Comparison of ENCODE assay signal across 9 mouse cellular contexts in genomic region chr16:35110410-35111142, GRCm38 (mm10). TPM values are rescaled to one million over a fixed set of nuclear protein-coding genes. Genes with fewer than 3 reads are reported as not detected.
DNase-seq lines count a peak whose midpoint lies in the region; ATAC-seq and TF ChIP-seq lines count a peak whose summit lies in the region.
"Had no signal": no experiment of that assay in that cellular context is flagged by ENCODE, and none has a peak within 500 bp of the region (broad histone marks: within the 10 kb centered on the region; RNA-seq: fewer than 3 reads in every experiment).

No protein-coding gene starts in this region.

- TF ChIP-seq EP300 in CH12.LX (IDR thresholded peaks at IDR 0.05; ENCODE audit: low read length) = no peak

- no peaks in the 10 kb centered on the region for H3K27me3 ChIP-seq in CH12.LX (replicated peaks)
- no peaks in the 10 kb centered on the region for H3K27me3 ChIP-seq in forebrain, embryonic 11.5 days (ENCODE audit: control insufficient read depth, insufficient read depth, low read length)
- H3K27me3 ChIP-seq in heart, embryonic 16.5 days (ENCODE audit: control insufficient read depth, insufficient read depth, low read length) = no peaks in the 10 kb centered on the region
- H3K27me3 ChIP-seq: liver, embryonic 15.5 days had no signal

- no peak overlapping the region for H3K27ac ChIP-seq in CH12.LX (ENCODE audit: insufficient read depth, low read depth)
- no peak overlapping the region for H3K27ac ChIP-seq in forebrain, embryonic 11.5 days (ENCODE audit: low read depth, low read length)
- H3K27ac ChIP-seq in heart, embryonic 16.5 days (ENCODE audit: low read length) = peak overlapping the region; percentile 89
- H3K27ac ChIP-seq: liver, embryonic 15.5 days had no signal

- DNase-seq in CH12.LX (ENCODE audit: extremely low read depth) = peak; percentile 81
- DNase-seq in c-Kit-negative CD71-positive TER-119-positive erythroid progenitor cells, embryonic 14.5 days (ENCODE audit: low read depth, low spot score) = peak; percentile 37
- peak; percentile 93 for DNase-seq in forebrain, embryonic 11.5 days (ENCODE audit: low spot score)
- DNase-seq in kidney, postnatal 36 days = peak; percentile 71 to 89
- DNase-seq in lung, adult 18-20 months = peak; percentile 72 to 76
- peak; percentile 10 to 19 for DNase-seq in thymus, adult 18-20 months

- H3K9ac ChIP-seq in CH12.LX (ENCODE audit: insufficient read depth, low read depth) = no peak overlapping the region
- H3K9ac ChIP-seq in forebrain, embryonic 11.5 days (ENCODE audit: low read length) = no peak overlapping the region
- no peak overlapping the region for H3K9ac ChIP-seq in heart, embryonic 16.5 days (ENCODE audit: low read length)
- H3K9ac ChIP-seq: liver, embryonic 15.5 days had no signal

- H3K4me2 ChIP-seq in CH12.LX (ENCODE audit: insufficient read depth, low read depth, poor library complexity, severe bottlenecking) = no peak overlapping the region
- 0 out of 2 replicates have a peak overlapping the region, but pooled peaks have one; percentile 18 for H3K4me2 ChIP-seq in forebrain, embryonic 11.5 days (ENCODE audit: low read depth, low read length, severe bottlenecking)
- H3K4me2 ChIP-seq in heart, embryonic 16.5 days (ENCODE audit: low read depth, low read length) = peak overlapping the region; percentile 46
- H3K4me2 ChIP-seq: liver, embryonic 15.5 days had no signal

- TF ChIP-seq RAD21 in CH12.LX (IDR thresholded peaks at IDR 0.05; ENCODE audit: low read depth, low read length) = peak; percentile 95

- H3K79me2 ChIP-seq in CH12.LX (replicated peaks; ENCODE audit: control insufficient read depth, extremely low read depth, insufficient read depth, poor library complexity, severe bottlenecking) = no peaks in the 10 kb centered on the region

- no peaks in the 10 kb centered on the region for H3K9me3 ChIP-seq in CH12.LX (replicated peaks; ENCODE audit: low read length)
- H3K9me3 ChIP-seq in forebrain, embryonic 11.5 days (ENCODE audit: control insufficient read depth, low read length) = no peaks in the 10 kb centered on the region
- no peaks in the 10 kb centered on the region for H3K9me3 ChIP-seq in heart, embryonic 16.5 days (replicated peaks; ENCODE audit: control insufficient read depth, low read length)
- H3K9me3 ChIP-seq: liver, embryonic 15.5 days had no signal

- peak; percentile 94 to 98 for TF ChIP-seq CTCF in CH12.LX (conservative IDR thresholded peaks at IDR 0.05 in 1 of 2, IDR thresholded peaks at IDR 0.05 in 1 of 2; ENCODE audit: low read depth in 2 of 2, low read length in 2 of 2)

- 0 out of 2 replicates have a peak, but pooled peaks have one; percentile 24 for TF ChIP-seq POLR2A in CH12.LX (IDR thresholded peaks at IDR 0.05; ENCODE audit: low read depth, low read length)

- dilution Hi-C loops in CH12.LX (cut with MboI; ENCODE audit: extremely low pct_ligation_motif_present, extremely low pct_unique_long_range_greater_than_20kb, low sequenced_read_pairs) = no loop called here

- peaks cover 0 to 3% of the 10 kb centered on the region in 2 experiments; a peak in 1 of 4 replicates for H3K4me1 ChIP-seq in CH12.LX (ENCODE audit: control insufficient read depth in 1 of 2, insufficient read depth in 2 of 2)
- H3K4me1 ChIP-seq in forebrain, embryonic 11.5 days (replicated peaks; ENCODE audit: control insufficient read depth, insufficient read depth, low read length) = peaks cover 3% of the 10 kb centered on the region; the same call in 1 of the 2 replicates
- H3K4me1 ChIP-seq in heart, embryonic 16.5 days (ENCODE audit: control insufficient read depth, insufficient read depth, low read length) = peaks cover 23% of the 10 kb centered on the region
- H3K4me1 ChIP-seq: liver, embryonic 15.5 days had no signal

- in situ Hi-C loops in CH12.LX (cut with MboI; ENCODE audit: low pct_ligation_motif_present, low pct_unique_long_range_greater_than_20kb, low sequenced_read_pairs) = loop anchor here (5.0 kb wide), 1 partner anchor 157 kb away; no protein-coding TSS in a partner anchor

- WGBS in forebrain, embryonic 11.5 days = 35% methylated on average over 10 of the region's 10 CpGs
- 24% methylated on average over 10 of the region's 10 CpGs for WGBS in heart, embryonic 16.5 days

- no peak overlapping the region for H3K4me3 ChIP-seq in CH12.LX (replicated peaks in 1 of 3; ENCODE audit: low read depth in 2 of 3, low read length in 2 of 3, poor library complexity in 1 of 3)
- H3K4me3 ChIP-seq in forebrain, embryonic 11.5 days (ENCODE audit: low read depth, low read length) = no peak overlapping the region
- no peak overlapping the region for H3K4me3 ChIP-seq in heart, embryonic 16.5 days (ENCODE audit: low read length)
- H3K4me3 ChIP-seq: liver, embryonic 15.5 days had no signal

- peaks cover 18 to 42% of the 10 kb centered on the region in 2 experiments for H3K36me3 ChIP-seq in CH12.LX (replicated peaks in 1 of 2; ENCODE audit: control insufficient read depth in 1 of 2, insufficient read depth in 1 of 2, low read length in 1 of 2)
- no peaks in the 10 kb centered on the region for H3K36me3 ChIP-seq in forebrain, embryonic 11.5 days (ENCODE audit: control insufficient read depth, insufficient read depth, low read length)
- H3K36me3 ChIP-seq in heart, embryonic 16.5 days (ENCODE audit: control insufficient read depth, insufficient read depth) = no peaks in the 10 kb centered on the region

- ATAC-seq in forebrain, embryonic 11.5 days (replicated peaks; ENCODE audit: low FRiP score) = peak; percentile 91
- ATAC-seq in heart, embryonic 16.5 days (replicated peaks; ENCODE audit: extremely low read depth, insufficient read depth, low FRiP score) = peak; percentile 86
- peak; percentile 61 for ATAC-seq in neutrophil, adult 5-6 weeks (ENCODE audit: extremely low read depth, insufficient number of reproducible peaks, low FRiP score, poor library complexity, severe bottlenecking)

TF ChIP-seq in CH12.LX, 34 proteins besides CTCF, POLR2A, EP300 and RAD21:
- TF ChIP-seq ETS1 (conservative IDR thresholded peaks at IDR 0.05; ENCODE audit: low read depth, low read length) = no peak
- 0 out of 2 replicates have a peak, but pooled peaks have one; percentile 15 for TF ChIP-seq ELF1 (IDR thresholded peaks at IDR 0.05; ENCODE audit: low read depth, low read length)
- TF ChIP-seq IRF4 (IDR thresholded peaks at IDR 0.05; ENCODE audit: low read depth, low read length) = no peak
- no peak for TF ChIP-seq JUND (conservative IDR thresholded peaks at IDR 0.05; ENCODE audit: low read depth, low read length)
- TF ChIP-seq UBTF (IDR thresholded peaks at IDR 0.05; ENCODE audit: low read depth, low read length) = no peak
- no peak for TF ChIP-seq MAZ (IDR thresholded peaks at IDR 0.05; ENCODE audit: low read depth, low read length)
- no peak for TF ChIP-seq POLR2AphosphoS2 (IDR thresholded peaks at IDR 0.05; ENCODE audit: low read depth, low read length)
- no peak for TF ChIP-seq ZNF384 (IDR thresholded peaks at IDR 0.05; ENCODE audit: low read depth, low read length)
- TF ChIP-seq SMC3 (IDR thresholded peaks at IDR 0.05; ENCODE audit: low read depth, low read length) = peak; percentile 90
- no peak for TF ChIP-seq RCOR1 (conservative IDR thresholded peaks at IDR 0.05; ENCODE audit: low read depth, low read length)
- TF ChIP-seq CHD2 (IDR thresholded peaks at IDR 0.05; ENCODE audit: low read length) = no peak
- 0 out of 2 replicates have a peak, but pooled peaks have one; percentile 70 for TF ChIP-seq E2F4 (IDR thresholded peaks at IDR 0.05; ENCODE audit: insufficient replicate concordance, low read depth, low read length)
- no peak for TF ChIP-seq HCFC1 (IDR thresholded peaks at IDR 0.05; ENCODE audit: low read depth, low read length)
- TF ChIP-seq SIN3A (IDR thresholded peaks at IDR 0.05; ENCODE audit: low read length) = no peak
- TF ChIP-seq NRF1 (IDR thresholded peaks at IDR 0.05; ENCODE audit: low read depth, low read length) = no peak
- peak; percentile 47; the same call in 1 of the 2 replicates for TF ChIP-seq ZC3H11A (IDR thresholded peaks at IDR 0.05; ENCODE audit: low read depth, low read length)
- no peak for TF ChIP-seq GABPA (IDR thresholded peaks at IDR 0.05; ENCODE audit: insufficient replicate concordance, low read depth, low read length)
- TF ChIP-seq JUN (IDR thresholded peaks at IDR 0.05; ENCODE audit: insufficient read depth, low read depth, low read length) = no peak

RNA-seq across cellular contexts. Expression of gene Adcy5, which starts 44.1 kb away (rescaled TPM):
- total RNA-seq in CH12.LX (2012; rRNA removed) (0.04 TPM in 2 replicates), CH12.LX (2014; rRNA removed) (0.03 TPM in 1 of 2 replicates, not detected in the other)
- polyA plus RNA-seq in CH12.LX (2012; ENCODE audit: insufficient read length, low read depth) = 0.03 TPM in 1 of 2 replicates, not detected in the other
- 1.8 and 2.1 TPM in 2 replicates for polyA plus RNA-seq in forebrain, embryonic 11.5 days (2014; fragmentation: Nextera tagmentation; extraction: Ambion mirVana)
- 9.2 and 10.3 TPM in 2 replicates for polyA plus RNA-seq in heart, embryonic 16.5 days (2015; fragmentation: Nextera tagmentation; extraction: Ambion mirVana)
- total RNA-seq in neutrophil, adult 5-6 weeks (2017) = 0.12 TPM in 1 of 2 replicates, not detected in the other

Comparison
In these comparisons a context has a peak if more than half of its experiments do, and no peak if none do; other contexts are left out.
1. DNase-seq: peak in every context shown above with its lines; median percentile 93 in forebrain, embryonic 11.5 days; 81 in CH12.LX; 80 in kidney, postnatal 36 days; 74 in lung, adult 18-20 months; 37 in c-Kit-negative CD71-positive TER-119-positive erythroid progenitor cells, embryonic 14.5 days; 14 in thymus, adult 18-20 months.